Mouse (Mus musculus): ENCODE results near the gene Skor1.

Skor1 gene

DNA sequence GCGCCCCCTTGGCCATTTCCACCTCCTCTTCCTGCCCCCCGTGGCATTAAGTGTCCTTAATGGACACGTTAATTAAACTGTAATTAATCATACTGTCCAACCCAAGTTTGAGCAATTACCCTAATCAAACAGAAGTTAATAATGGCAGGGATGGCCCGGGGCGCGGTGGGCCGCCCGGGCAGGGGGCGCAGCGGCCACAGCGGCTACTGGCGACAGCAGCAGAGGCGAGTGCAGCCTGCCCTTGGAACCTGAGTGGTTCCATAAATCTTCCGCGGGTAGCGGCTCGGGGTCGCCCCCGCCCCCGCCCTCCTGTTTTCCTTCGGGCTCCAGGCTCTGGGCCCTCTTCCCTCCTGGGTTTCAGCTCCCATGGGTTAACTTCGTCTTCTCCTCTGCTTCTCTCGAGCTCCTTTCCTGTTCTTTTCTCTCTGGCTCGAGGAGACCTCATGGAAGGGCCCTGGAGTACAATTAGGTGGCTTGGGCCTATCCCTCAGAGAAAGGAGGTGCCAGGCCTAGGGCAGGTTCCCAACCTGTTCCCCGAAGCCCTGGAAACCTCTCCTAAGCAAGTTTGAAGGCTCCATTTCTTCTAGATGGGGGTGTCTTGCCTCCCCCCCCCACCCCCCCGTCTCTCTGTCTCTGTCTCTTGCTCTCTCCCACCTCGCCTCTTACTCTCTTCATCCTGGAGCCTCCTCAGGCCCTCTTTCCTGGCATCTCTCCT, 1.5 kb upstream of the Skor1 start:
- intact Hi-C loops (cut with DNase I), result no loop called here

DNA sequence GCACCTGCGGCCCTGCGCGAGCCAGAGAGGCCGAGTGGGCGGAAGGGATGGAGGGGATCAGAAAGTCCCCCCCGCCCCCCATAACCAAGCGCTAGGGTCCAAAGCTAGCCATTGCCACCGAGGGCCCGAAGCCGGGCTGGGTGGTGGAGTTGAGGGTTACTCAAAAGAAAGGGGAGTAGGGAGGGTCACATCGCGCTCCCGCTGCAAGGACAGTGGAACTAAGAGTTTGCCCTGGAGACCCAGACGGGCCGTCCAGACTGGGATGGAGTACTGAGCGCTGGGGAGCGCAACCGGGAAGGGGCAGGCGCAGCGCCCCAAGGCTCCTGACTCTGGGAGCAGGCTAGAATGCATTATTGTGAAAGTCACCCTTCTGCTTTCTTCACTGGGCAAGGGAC, 608 bp upstream of the Skor1 start:
- intact Hi-C loops (cut with DNase I), result no loop called here

- intact Hi-C loops (cut with DNase I), result no loop called here
Observed at GRCm38 (mm10) chr9:63147786-63148409, 863 bp downstream of the Skor1 start.

DNA sequence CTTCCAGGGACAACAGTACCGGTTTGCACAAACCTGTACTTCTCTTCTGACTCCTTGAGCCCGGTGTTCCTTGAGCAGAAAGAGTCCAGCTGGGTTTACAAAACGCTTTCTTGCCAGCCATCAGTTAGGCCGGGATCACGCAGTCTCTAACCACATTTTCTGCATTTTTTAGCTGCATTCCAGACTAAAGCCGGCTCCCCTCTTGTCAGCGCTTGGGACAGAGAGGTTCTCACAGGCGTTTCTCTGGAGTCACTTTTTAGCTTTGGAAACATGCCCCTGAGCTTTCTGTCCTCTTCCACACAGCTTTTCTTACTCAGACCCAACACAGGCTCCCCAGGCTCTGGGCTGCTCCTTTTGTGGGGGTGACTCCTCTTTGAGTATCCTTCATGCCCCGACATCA, 1.5 kb downstream of the Skor1 start:
- intact Hi-C loops (cut with DNase I), result no loop called here

DNA sequence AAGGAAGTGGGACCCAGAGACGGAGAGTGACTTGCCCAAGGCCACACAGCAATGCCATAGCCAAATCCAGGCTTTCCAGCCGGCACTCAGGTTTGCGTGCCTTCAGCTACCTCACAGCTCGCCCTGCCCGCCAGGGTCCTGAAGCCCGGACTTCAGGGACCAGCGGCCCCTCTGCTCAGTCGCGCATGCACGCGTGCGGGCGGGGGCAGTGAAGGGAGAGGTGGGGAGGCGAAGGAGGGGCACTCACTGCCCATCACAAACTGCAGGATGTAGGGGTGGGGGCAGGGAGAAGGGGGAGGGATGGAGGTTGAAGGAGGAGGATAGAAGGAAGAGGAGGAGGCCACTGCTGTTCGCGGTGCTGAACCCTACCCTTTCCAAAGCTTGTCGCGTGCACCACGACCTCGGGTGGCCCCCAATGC, 1.9 kb downstream of the Skor1 start:
- intact Hi-C loops (cut with DNase I), result no loop called here

GRCm38 (mm10) chr9:63146126-63146855, 2.5 kb downstream of the Skor1 start:
- intact Hi-C loops (cut with DNase I), result no loop called here

DNA sequence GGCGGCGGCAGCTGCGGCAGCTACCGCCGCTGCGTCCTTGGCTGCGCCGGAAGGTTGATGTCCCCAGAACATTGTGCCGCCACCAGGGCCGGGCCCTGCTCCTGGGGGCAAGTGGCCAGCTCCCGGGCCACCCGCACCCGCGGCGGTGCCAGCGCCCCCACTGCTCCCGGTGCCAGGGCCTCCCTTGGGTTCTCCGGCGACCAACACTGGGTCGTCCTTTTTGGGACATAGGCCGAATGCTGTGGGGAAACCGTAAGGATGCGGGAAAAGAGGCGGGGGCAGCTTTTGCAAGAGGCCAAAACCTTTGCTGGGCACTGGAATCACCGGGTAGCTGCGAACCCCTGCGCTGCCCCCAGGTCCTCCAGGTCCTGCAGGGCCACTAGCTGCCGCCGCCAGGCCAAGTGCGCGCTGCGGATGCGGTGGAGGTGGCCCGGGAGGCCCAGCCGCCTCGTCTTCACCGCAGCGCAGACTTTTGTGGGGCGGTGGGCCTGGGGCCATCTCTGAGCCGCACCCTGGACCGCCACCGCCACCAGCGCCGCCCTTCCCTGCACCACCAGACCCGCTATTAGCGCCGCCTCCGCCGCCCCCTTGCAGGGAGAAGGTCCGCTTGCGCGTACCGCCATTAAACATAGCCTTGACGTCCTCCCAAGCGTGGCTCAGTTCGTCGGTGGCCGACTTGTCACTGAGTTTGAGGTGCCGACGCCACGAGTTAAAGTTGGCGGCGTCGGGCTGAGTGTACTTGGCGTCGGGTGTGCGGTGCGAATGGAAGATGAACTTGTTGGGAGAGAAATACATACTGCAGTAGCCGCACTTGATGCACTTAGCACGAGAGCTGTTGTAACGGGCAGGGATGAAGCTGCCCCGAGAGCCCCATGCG, 3.3 kb downstream of the Skor1 start:
- intact Hi-C loops (cut with DNase I), result no loop called here

GRCm38 (mm10) chr9:63144502-63145248, 4.1 kb downstream of the Skor1 start:
- intact Hi-C loops (cut with DNase I), result no loop called here

- intact Hi-C loops (cut with DNase I), result no loop called here
Observed at GRCm38 (mm10) chr9:63143641-63144501, 4.9 kb downstream of the Skor1 start.

- intact Hi-C loops (cut with DNase I), result no loop called here
Observed at GRCm38 (mm10) chr9:63143227-63143626, 5.5 kb downstream of the Skor1 start.

GRCm38 (mm10) chr9:63142335-63143036, 6.3 kb downstream of the Skor1 start:
- intact Hi-C loops (cut with DNase I), result no loop called here

GRCm38 (mm10) chr9:63141641-63142334, 7.0 kb downstream of the Skor1 start:
- intact Hi-C loops (cut with DNase I), result no loop called here

GRCm38 (mm10) chr9:63140211-63140610, 8.6 kb downstream of the Skor1 start:
- intact Hi-C loops (cut with DNase I), result no loop called here

DNA sequence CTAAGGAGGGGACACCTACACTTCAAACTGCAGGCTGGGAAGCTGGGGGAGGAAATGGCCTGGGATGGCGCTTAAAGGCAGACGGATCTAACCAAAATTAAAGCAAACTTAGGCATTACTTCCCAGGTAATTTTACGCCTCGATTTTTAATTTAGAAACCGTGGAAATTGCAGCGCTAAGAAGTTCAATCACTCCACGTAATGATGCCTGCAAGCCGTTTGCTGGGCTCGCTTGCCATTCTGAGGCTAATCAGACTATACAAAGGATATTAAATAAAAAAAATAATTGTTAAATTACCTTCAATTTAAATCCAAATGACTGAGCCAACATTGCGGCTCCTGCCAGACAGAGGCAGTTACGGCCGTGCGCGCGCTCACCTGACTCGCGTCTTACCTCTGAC, 9.1 kb downstream of the Skor1 start:
- intact Hi-C loops (cut with DNase I), result loop anchor here (5.0 to 10.0 kb wide), 3 partner anchors 195 to 703 kb away; partner anchors contain the start of genes Aagab and Iqch

DNA sequence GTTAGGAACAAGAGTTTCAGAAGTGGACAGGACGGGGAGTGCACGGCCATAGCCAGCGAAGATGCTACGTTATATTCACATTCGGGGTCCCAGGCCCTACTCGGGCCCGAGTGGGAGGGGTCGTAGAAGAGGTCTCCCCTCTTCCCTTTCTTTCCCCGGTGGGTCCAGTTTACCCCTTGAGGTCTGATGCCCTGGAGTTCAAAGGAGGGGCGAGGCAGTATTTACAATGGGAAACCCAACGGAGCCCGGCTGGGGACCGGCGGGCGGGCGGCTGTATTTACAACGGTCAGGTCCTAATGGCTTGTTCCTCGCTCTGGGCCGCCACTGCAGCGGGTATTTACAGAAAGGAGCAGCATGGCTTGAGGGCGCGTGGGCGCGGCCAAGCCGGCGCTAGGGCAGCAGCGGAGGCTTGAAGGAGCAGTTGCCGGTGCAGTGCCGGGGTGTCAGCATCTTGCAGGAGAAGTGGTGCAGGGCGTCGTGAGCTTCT, 10.2 kb downstream of the Skor1 start:
- intact Hi-C loops (cut with DNase I), result loop anchor here (5.0 to 10.0 kb wide), 3 partner anchors 196 to 704 kb away; partner anchors contain the start of genes Aagab and Iqch

- intact Hi-C loops (cut with DNase I), result loop anchor here (2.0 to 10.0 kb wide), 4 partner anchors 197 to 705 kb away; partner anchors contain the start of genes Aagab and Iqch
Observed at GRCm38 (mm10) chr9:63137615-63137915, 11.2 kb downstream of the Skor1 start.

DNA sequence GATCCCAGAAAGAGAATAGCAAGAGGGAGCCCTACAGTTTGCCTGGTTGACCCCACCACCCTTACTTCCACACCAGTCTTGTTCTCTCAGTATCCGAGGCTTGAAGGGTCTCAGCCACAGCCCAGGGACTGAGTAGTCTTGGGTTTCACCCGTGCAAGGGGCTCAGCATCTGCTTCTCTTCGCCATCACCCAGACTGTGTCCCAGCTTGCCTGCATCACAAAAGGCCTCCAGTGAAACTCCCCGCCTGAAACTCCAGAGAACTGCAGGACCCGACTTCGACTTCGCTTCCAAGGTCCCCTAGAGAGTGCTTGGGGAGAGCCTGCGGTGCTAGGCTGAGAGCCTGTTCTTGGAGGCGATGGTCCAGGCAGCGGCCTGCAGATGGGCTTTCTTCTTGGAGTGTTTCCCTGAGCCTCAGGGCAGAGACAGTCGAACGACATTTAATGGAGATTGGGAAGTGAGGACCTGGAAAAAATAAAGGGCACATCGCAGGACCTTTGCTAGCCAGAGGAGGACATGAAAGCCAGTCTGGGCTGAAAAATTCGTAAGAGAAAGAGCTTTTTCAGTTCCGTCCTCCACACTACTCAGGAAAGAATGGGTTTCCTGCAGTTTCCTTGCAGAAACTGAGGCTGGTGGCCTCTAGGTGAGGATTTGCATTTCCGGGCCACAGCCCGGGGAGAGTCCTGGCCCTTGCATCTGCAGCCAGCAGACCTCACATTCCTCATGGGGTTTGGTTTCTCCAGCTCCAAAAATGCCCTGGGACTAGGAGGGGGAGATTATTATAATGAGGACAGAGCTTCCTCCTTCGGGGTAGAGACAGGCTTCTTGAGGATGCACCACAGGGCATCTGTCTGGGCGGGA, 11.8 kb downstream of the Skor1 start:
- intact Hi-C loops (cut with DNase I), result loop anchor here (2.0 to 10.0 kb wide), 4 partner anchors 198 to 705 kb away; partner anchors contain the start of genes Aagab and Iqch

Measured in adrenal gland (tissue).